Mouse (Mus musculus) limb, embryonic 12.5 days (tissue): ENCODE results near the gene Nr5a1. TPM values are rescaled to one million over a fixed set of nuclear protein-coding genes. Genes with fewer than 3 reads are reported as not detected.
A peak's percentile ranks its signal among the peaks of the same experiment; 100 is the strongest.

ENCODE experiments used
- ATAC-seq: fragments of 200-750 bp; cut with Nextera tagmentation; 2 replicates; pipeline ENCODE4 v1.8.0; 2017; ENCODE audit warnings: low read depth, moderate TSS enrichment; ENCODE audit not compliant: insufficient number of reproducible peaks, insufficient read depth, low FRiP score, low TSS enrichment
- H3K27ac ChIP-seq: fragments of 300-500 bp; sonication (generic); 2 replicates; pipeline ENCODE4 v1.5.1; 2016; ENCODE audit warnings: mild to moderate bottlenecking, moderate library complexity
- H3K27me3 ChIP-seq: fragments of 300-500 bp; sonication (generic); 2 replicates; pipeline ENCODE4 v1.6.1; 2016; ENCODE audit warnings: mild to moderate bottlenecking, moderate library complexity
- H3K36me3 ChIP-seq: fragments of 300-500 bp; sonication (generic); 2 replicates; pipeline ENCODE4 v1.6.1; 2016; ENCODE audit warnings: mild to moderate bottlenecking, moderate library complexity
- H3K4me1 ChIP-seq: fragments of 300-500 bp; sonication (generic); replicated peaks from 2 replicates; pipeline ENCODE4 v1.6.1; 2016
- H3K4me2 ChIP-seq: fragments of 300-500 bp; sonication (generic); 2 replicates; pipeline ENCODE4 v1.6.1; 2016; ENCODE audit warnings: mild to moderate bottlenecking, moderate library complexity
- H3K4me3 ChIP-seq: fragments of 300-500 bp; sonication (generic); replicated peaks from 2 replicates; pipeline ENCODE4 v1.5.1; 2016; ENCODE audit warnings: mild to moderate bottlenecking
- H3K9ac ChIP-seq: fragments of 300-500 bp; sonication (generic); replicated peaks from 2 replicates; pipeline ENCODE4 v1.6.1; 2016; ENCODE audit warnings: mild to moderate bottlenecking, moderate library complexity
- H3K9me3 ChIP-seq: fragments of 300-500 bp; sonication (generic); 2 replicates; pipeline ENCODE4 v1.6.1; 2016; ENCODE audit warnings: mild to moderate bottlenecking, moderate library complexity
- WGBS: fragments of 180-500 bp; shearing (Covaris S2); methylation state at CpG from one replicate; pipeline ENCODE4 v1.1.7; 2016; 5-methylcytosine and 5-hydroxymethylcytosine counted together
- polyA plus RNA-seq: library from polyadenylated mRNA; unstranded; fragments of >200 nt; fragmentation: Nextera tagmentation; extraction: Ambion mirVana; gene quantifications from 2 replicates; pipeline ENCODE4 v1.2.1, GENCODE M21; 2016

The Nr5a1 gene
- polyA plus RNA-seq, 1 experiment from 2014 or later, result 0.14 TPM

GRCm38 (mm10) chr2:38718676-38719075 lies 4.3 kb upstream of the Nr5a1 start:
- H3K9ac ChIP-seq, result no peak overlapping the region
- H3K4me2 ChIP-seq, result no peak overlapping the region
- H3K27ac ChIP-seq, result no peak overlapping the region
- H3K27me3 ChIP-seq, result peaks cover 12% of the 10 kb centered on the region
- H3K36me3 ChIP-seq, result no peaks in the 10 kb centered on the region
- H3K4me3 ChIP-seq, result no peak overlapping the region
- H3K9me3 ChIP-seq, result no peaks in the 10 kb centered on the region
- WGBS, result 74% methylated on average over 8 of the region's 8 CpGs
- no peak for ATAC-seq
- peaks cover 9% of the 10 kb centered on the region for H3K4me1 ChIP-seq

GRCm38 (mm10) chr2:38717436-38717835 lies 3.1 kb upstream of the Nr5a1 start:
- H3K4me2 ChIP-seq, result no peak overlapping the region
- whole genome bisulfite sequencing, result 79% methylated on average over 2 of the region's 2 CpGs
- peaks cover 25% of the 10 kb centered on the region for H3K27me3 ChIP-seq
- H3K4me3 ChIP-seq, result no peak overlapping the region
- no peak for ATAC-seq
- no peak overlapping the region for H3K9ac ChIP-seq
- peaks cover 9% of the 10 kb centered on the region for H3K4me1 ChIP-seq
- H3K36me3 ChIP-seq, result no peaks in the 10 kb centered on the region
- H3K9me3 ChIP-seq, result no peaks in the 10 kb centered on the region
- H3K27ac ChIP-seq, result no peak overlapping the region

GRCm38 (mm10) chr2:38713596-38713995 lies 746 bp downstream of the Nr5a1 start:
- no peak overlapping the region for H3K9ac ChIP-seq
- no peak overlapping the region for H3K4me2 ChIP-seq
- H3K36me3 ChIP-seq, result no peaks in the 10 kb centered on the region
- H3K27ac ChIP-seq, result no peak overlapping the region
- H3K9me3 ChIP-seq, result no peaks in the 10 kb centered on the region
- 69% methylated on average over 3 of the region's 3 CpGs for WGBS
- ATAC-seq, result no peak
- H3K4me1 ChIP-seq, result peaks cover 31% of the 10 kb centered on the region
- peaks cover 62% of the 10 kb centered on the region for H3K27me3 ChIP-seq
- H3K4me3 ChIP-seq, result no peak overlapping the region

- Histone ChIP-seq H3K4me2 (no peak overlapping the region), H3K36me3 (no peaks in the 10 kb centered on the region), H3K4me3 (no peak overlapping the region; the same call in 1 of the 2 replicates), H3K4me1 (peaks cover 28% of the 10 kb centered on the region), H3K9ac (no peak overlapping the region), H3K27me3 (peaks cover 70% of the 10 kb centered on the region), H3K9me3 (no peaks in the 10 kb centered on the region), H3K27ac (no peak overlapping the region)
- whole genome bisulfite sequencing, result 18% methylated on average over 10 of the region's 11 CpGs
- no peak for ATAC-seq
Measured at GRCm38 (mm10) chr2:38712769-38713125, 1.6 kb downstream of the Nr5a1 start.

GRCm38 (mm10) chr2:38712076-38712768 lies 2.1 kb downstream of the Nr5a1 start:
- H3K9me3 ChIP-seq, result no peaks in the 10 kb centered on the region
- H3K4me2 ChIP-seq, result peak overlapping the region; percentile 57
- H3K9ac ChIP-seq, result peak overlapping the region; percentile 50; the same call in 1 of the 2 replicates
- H3K27me3 ChIP-seq, result peaks cover 75% of the 10 kb centered on the region
- no peak overlapping the region for H3K27ac ChIP-seq
- peak overlapping the region; percentile 40 for H3K4me3 ChIP-seq
- 4% methylated on average over 58 of the region's 58 CpGs for WGBS
- H3K36me3 ChIP-seq, result no peaks in the 10 kb centered on the region
- peaks cover 28% of the 10 kb centered on the region for H3K4me1 ChIP-seq
- no peak for ATAC-seq

GRCm38 (mm10) chr2:38711421-38711861 lies 2.9 kb downstream of the Nr5a1 start:
- Histone ChIP-seq H3K9me3 (no peaks in the 10 kb centered on the region), H3K4me2 (peak overlapping the region; percentile 57), H3K4me3 (peak overlapping the region; percentile 40), H3K36me3 (no peaks in the 10 kb centered on the region), H3K4me1 (peaks cover 28% of the 10 kb centered on the region), H3K9ac (peak overlapping the region; percentile 50; the same call in 1 of the 2 replicates), H3K27ac (no peak overlapping the region), H3K27me3 (peaks cover 83% of the 10 kb centered on the region)
- WGBS, result 2% methylated on average over 38 of the region's 40 CpGs
- ATAC-seq, result no peak

GRCm38 (mm10) chr2:38710304-38711241 lies 3.8 kb downstream of the Nr5a1 start:
- Histone ChIP-seq H3K4me1 (peaks cover 28% of the 10 kb centered on the region), H3K36me3 (no peaks in the 10 kb centered on the region), H3K27ac (no peak overlapping the region), H3K4me2 (peak overlapping the region; percentile 54), H3K9ac (peak overlapping the region; percentile 44; the same call in 1 of the 2 replicates), H3K4me3 (peak overlapping the region; percentile 35), H3K9me3 (no peaks in the 10 kb centered on the region), H3K27me3 (peaks cover 92% of the 10 kb centered on the region)
- 1% methylated on average over 75 of the region's 75 CpGs for WGBS
- ATAC-seq, result no peak; the same call in 1 of the 2 replicates

- Histone ChIP-seq H3K9ac (no peak overlapping the region; the same call in 1 of the 2 replicates), H3K4me1 (peaks cover 28% of the 10 kb centered on the region), H3K4me3 (no peak overlapping the region), H3K36me3 (no peaks in the 10 kb centered on the region), H3K27ac (no peak overlapping the region), H3K4me2 (no peak overlapping the region), H3K27me3 (peaks cover 98% of the 10 kb centered on the region), H3K9me3 (no peaks in the 10 kb centered on the region)
- 21% methylated on average over 12 of the region's 12 CpGs for WGBS
- ATAC-seq, result no peak
Measured at GRCm38 (mm10) chr2:38708907-38709688, 5.2 kb downstream of the Nr5a1 start.

GRCm38 (mm10) chr2:38706661-38707060 lies 7.7 kb downstream of the Nr5a1 start:
- 38% methylated on average over 6 of the region's 6 CpGs for WGBS
- no peaks in the 10 kb centered on the region for H3K9me3 ChIP-seq
- no peak for ATAC-seq
- no peak overlapping the region for H3K27ac ChIP-seq
- H3K27me3 ChIP-seq, result peaks cover 98% of the 10 kb centered on the region
- no peaks in the 10 kb centered on the region for H3K36me3 ChIP-seq
- no peak overlapping the region for H3K4me3 ChIP-seq
- no peak overlapping the region for H3K9ac ChIP-seq
- H3K4me2 ChIP-seq, result no peak overlapping the region
- H3K4me1 ChIP-seq, result peaks cover 19% of the 10 kb centered on the region

- no peaks in the 10 kb centered on the region for H3K9me3 ChIP-seq
- H3K4me3 ChIP-seq, result no peak overlapping the region
- ATAC-seq, result no peak
- H3K4me1 ChIP-seq, result peaks cover 6% of the 10 kb centered on the region
- 73% methylated on average over 4 of the region's 4 CpGs for WGBS
- H3K36me3 ChIP-seq, result no peaks in the 10 kb centered on the region
- H3K9ac ChIP-seq, result no peak overlapping the region
- H3K4me2 ChIP-seq, result no peak overlapping the region
- no peak overlapping the region for H3K27ac ChIP-seq
- H3K27me3 ChIP-seq, result peaks cover 93% of the 10 kb centered on the region
Measured at GRCm38 (mm10) chr2:38705036-38705435, 9.3 kb downstream of the Nr5a1 start.

- Histone ChIP-seq H3K27me3 (peaks cover 90% of the 10 kb centered on the region), H3K36me3 (no peaks in the 10 kb centered on the region), H3K27ac (no peak overlapping the region), H3K4me3 (no peak overlapping the region), H3K9ac (no peak overlapping the region), H3K4me2 (no peak overlapping the region), H3K9me3 (no peaks in the 10 kb centered on the region), H3K4me1 (peaks cover 3% of the 10 kb centered on the region; the same call in 1 of the 2 replicates)
- 81% methylated on average over 9 of the region's 9 CpGs for WGBS
- no peak for ATAC-seq
Measured at GRCm38 (mm10) chr2:38704336-38704735, 10.0 kb downstream of the Nr5a1 start.
